Mouse (Mus musculus): ENCODE data around the gene Gfod1.

Gfod1 gene

DNA sequence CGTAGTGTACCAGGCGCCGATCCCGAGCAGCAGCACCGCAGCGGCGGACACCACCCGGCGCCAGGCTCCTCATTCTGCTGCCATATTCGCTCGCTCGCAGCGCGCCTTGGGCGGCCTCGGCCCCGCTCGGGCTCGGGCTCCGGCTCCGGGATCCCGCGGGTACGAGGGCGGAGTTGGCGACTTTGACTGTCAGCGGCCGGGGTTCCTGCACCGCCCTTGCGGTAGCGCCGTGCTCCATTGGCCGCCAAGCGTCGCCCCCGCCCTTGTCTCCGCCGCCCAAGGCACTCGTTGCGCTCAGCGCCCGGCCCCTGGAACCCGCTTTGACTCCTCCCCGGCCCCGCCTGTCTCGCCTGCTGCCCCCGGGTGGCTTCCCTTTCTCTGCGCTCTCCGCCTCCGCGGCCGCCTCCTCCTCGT, at the start of gene Gfod1:
Gene Gfod1, minus strand, starts transcription at position 155 of the 414 bp plus-strand sequence.
- peak; percentile 95 for DNase-seq (ENCODE audit: low spot score)

DNA sequence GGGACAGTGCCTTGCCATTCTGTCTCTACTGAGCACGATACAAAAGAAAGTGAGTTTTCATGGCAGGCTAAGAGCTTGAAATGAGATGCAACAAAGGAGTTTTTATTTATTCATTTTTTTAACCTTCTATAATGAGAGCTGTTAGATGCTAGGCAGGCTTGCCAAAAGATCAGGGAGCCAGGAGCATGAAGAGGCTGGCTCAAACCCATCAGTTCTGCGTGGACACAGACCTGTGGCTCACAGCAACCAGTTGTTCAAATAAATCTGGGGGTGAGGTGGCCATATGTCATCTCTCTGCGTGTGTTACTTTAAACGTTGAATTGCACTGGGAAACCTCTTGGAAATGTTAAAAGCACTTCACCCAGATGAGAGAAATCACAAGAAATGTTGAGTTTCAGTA, 49.4 kb upstream of the Gfod1 start:
- DNase-seq (ENCODE audit: low spot score): no peak

DNA sequence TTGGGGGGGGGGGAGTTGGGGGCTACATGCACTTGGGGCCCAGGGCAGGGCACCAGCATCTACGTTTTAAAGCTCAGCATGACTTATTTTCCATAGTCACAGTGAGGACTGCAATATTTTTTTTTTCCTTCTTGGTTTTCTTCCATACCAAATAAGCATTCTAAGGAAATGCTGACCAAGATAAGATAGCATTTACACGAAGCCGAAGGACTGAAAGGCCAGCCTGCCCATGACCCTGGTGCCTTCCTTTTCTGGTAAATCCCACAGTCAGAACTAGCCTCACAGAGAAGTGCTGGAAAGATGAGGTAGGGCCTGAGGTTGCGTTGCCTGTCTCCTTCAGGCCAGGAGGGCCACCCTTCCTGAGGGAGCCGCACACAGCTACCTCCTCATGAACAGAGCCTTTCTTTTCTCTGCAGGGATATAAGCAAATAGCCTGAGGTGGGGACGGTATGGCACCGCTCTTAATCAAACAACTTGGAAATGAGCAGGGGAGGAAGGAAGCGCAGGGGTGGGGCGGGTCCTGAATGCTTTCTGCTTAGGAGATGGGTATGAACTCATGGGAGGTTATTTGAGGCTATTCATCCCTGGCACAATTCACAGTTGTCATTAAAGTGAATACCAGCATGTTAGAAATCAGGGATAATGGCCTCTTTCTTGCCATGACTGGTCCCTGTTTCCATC, 46.7 kb upstream of the Gfod1 start:
- DNase-seq (ENCODE audit: low spot score): no peak

DNA sequence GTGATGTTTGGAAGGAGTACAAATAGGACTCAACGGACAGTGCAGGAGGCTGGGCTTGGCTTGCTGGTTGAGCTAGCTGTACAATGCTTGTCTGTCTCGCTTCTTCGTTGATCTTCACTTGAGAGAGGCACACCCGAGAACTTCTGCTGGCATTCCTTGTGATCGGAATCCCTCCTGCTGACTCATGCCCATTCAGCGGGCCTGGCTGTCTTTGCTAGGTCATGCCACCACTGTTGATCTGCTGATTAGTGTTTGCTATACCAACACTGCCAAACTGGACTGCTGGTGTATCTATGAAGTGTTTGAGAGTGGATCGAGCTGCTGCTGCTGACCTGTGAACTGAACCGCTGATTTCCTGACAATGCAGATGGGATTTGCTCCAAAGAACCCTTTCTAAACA, 45.4 kb upstream of the Gfod1 start:
- no peak for DNase-seq (ENCODE audit: low spot score)

DNA sequence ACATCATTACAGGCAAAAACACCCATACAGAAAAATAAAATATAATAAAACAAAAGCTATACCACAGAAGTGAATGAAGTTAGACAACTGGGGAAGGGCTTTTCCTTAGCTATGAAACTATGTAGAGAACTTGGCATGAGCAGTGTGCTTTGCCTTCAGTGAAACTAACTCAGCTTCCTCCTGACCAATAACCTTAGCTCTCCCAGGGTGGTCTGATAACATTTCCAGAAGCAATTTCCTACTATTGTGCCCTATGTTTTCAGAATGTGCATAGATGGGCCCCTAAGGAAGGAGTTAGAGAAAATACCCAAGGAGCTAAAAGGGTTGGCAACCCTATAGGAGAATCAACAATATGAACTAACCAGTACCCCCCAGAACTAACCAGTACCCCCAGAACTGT, 42.9 kb upstream of the Gfod1 start:
- no peak for DNase-seq (ENCODE audit: low spot score)

DNA sequence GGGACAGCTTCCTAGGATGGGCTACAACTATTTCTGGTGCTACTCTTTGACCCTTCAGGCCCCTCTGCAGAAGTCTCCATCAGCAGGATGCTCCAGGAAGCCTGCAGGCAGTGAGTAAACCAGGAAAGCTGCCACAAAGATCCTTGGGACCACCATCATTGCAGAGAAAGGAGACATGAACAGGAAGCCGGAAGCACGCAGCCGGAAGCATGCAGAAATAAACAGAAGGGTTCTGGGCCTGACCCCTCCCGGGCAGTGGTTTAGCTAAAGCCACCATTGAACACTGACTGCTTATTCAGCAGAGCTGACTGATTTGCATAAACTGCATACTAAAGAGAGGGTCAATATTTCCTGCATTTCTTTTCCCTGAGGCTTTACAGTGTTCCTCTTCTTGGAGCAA, 34.7 kb upstream of the Gfod1 start:
- DNase-seq (ENCODE audit: low spot score): no peak

DNA sequence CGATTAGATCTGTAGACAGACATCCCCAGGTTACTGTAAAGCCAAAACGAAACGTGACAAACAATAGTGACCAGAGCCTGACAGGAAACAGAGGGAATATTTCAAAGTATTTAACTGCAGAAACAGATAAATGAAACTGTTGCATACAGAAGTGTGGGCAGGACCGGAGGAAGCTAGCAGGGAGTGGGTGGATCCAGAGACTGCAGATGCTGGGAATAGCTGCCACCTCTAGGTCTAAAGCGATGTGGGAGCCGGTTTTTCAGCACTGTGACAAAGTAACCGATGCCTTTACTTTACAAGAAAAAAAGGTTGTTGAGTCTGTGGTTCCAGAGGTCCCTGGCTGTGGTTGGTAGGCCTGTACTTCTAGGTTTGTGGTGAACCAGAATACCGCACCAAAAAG, 34.0 kb upstream of the Gfod1 start:
- no peak for DNase-seq (ENCODE audit: low spot score)

DNA sequence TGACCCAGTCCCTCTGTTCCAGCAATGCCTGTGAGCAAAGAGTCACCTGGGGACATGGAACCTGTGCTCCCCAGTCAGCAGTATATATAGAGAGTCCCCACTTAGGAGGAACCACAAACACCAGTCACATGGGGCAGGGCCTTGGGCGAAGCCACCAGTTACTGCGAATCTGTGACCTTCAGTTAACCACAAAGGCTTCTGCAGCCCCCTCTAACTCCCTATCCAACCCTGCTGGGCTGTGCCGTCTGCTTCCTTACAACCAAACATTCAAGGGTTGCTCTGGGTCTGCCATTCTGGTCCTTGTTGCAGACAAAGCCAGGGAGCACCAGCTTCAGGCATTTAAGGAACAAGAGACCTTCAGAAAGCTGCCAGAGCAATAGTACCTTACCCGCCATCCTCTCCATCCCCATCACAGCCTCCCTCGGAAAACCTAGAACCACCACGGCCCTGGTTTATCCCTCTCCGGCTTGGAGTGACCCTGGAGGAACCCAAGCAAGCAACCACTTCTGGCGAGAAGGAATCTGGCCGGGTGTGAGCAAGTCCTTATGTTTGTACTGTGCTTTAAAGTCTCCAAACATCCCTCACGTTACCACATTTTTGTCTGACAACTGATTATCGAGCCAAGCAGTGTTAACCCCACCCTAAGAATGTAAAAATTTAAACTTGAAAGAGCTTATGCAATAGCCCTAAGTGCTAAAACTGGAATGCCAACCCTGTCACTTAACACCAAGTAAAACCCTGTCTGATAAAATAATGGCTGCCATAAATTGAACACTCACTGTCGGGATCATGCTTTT, 32.7 kb upstream of the Gfod1 start:
- DNase-seq (ENCODE audit: low spot score): no peak

DNA sequence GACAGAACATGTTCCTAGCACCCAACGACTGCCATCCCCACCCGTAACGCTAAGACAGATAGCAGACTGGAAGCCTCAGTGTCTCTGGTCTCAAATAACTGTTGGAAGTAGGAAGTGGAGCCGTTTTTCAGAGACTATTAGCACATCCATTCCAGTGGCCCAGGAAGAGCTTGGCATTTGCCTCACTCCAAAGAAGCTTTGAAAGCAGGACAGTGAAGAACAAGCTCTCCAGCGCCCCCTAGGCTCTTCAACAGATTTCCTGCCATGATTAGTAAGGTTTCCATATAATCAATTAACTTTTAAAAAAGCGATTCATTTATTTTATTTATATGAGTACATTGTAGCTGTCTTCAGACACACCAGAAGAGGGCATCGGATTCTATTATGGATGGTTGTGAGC, 28.6 kb upstream of the Gfod1 start:
- DNase-seq (ENCODE audit: low spot score): peak; percentile 12

DNA sequence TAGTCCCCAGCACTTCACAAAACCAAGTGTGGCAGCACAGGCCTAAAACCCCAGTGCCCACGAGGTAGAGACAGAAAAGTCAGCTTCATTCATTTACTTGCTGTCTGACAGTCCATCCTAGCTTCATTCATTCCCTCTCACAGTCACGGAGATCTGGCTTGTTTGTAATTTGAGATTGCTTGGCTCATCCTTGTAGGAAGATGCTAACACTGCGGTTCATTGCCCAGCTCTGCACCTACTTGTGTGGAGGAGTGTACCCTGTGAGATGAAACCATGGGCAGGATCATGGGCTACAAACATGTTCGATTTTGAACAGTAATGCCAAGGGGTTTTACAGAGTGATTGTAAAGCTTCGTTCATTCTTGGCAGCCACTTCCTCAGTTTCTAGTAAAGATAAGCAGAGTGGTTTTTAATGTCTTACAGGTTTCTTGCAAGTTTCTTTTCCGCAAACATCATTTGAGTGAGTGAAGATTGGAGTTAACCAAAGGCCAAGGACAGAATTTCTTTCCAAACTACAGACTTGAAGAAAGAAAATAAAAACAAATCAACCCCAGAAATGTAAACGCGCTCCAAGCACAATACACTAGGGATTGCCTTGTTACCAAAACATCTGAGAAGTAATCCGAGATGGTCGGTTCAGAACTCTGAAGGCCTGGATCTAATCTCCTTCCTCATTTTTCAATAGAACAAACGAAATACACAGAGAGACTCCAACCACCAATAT, 27.9 kb upstream of the Gfod1 start:
- no peak for DNase-seq (ENCODE audit: low spot score)

DNA sequence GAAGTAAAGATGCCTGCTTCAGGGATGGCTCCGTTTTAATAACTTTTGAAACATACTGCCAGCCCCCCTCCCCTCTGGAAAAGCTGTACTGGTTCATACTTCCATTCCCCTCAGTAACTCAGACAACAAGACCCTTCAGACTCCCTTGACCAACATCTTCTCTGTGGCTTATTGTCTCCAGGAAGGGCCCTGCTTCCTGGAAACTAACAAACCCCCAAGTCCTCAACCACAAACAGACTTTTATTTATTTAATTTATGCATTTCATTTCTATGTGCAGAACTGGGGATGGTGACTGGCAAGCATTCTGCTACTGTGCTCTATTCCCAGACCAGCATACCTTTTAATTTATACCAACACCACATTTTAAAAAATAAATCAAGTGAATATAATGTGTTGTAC, 21.5 kb upstream of the Gfod1 start:
- DNase-seq (ENCODE audit: low spot score): no peak

DNA sequence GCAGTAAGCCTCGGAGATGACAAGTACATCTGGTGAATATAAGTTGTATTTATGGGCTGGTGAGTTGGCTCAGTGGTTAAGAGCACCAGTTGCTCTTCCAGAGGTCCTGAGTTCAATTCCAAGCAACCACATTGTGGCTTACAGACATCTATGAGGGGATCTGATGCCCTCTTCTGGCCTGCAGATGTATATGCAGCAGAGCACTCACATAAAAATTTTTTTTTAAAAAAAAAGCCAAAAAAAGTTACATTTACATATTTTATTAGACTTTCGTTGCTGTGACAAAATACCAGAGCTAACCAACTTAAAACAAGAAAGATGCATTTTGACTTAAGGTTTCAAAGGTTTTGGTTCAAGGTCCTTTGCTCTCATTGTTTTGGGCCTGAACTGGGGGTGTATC, 17.5 kb upstream of the Gfod1 start:
- DNase-seq (ENCODE audit: low spot score): no peak

DNA sequence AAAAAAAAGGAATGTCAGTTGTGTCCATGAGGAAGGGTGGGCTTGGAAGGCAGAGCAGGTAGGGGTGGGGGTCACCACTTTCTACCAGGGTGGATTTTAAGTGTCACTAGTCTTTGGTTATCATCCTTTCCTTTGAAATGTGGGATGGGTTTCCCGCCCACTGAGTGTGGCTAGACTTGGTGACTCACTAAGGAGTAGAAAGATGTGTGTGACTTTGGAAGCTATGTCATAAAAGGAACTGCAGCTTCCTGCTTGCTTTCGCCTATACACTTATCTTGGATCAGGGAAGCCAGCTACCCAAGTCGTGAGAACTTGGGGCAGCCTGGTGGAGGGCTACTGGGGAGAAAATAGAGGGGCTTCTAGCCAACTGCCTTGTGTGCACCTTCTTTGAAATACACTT, 15.4 kb upstream of the Gfod1 start:
- no peak for DNase-seq (ENCODE audit: low spot score)

DNA sequence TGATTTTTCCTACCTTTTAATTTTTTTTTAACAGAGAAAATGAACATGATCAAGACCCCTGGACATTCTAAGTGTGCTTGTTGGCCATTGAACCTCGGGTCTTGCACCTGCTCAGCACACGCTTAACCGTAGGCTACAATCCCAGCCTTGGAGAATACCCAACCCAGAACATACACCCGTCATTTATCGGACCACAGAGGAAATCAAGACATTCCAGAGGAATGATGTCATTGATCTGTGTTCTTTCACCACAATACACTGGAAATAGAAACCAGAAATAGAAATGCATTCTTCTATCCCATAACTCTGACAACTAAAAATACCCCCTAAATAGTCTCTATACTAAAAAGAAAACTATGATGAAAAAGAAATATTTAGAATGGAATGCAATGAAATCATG, 13.4 kb upstream of the Gfod1 start:
- no peak for DNase-seq (ENCODE audit: low spot score)

DNA sequence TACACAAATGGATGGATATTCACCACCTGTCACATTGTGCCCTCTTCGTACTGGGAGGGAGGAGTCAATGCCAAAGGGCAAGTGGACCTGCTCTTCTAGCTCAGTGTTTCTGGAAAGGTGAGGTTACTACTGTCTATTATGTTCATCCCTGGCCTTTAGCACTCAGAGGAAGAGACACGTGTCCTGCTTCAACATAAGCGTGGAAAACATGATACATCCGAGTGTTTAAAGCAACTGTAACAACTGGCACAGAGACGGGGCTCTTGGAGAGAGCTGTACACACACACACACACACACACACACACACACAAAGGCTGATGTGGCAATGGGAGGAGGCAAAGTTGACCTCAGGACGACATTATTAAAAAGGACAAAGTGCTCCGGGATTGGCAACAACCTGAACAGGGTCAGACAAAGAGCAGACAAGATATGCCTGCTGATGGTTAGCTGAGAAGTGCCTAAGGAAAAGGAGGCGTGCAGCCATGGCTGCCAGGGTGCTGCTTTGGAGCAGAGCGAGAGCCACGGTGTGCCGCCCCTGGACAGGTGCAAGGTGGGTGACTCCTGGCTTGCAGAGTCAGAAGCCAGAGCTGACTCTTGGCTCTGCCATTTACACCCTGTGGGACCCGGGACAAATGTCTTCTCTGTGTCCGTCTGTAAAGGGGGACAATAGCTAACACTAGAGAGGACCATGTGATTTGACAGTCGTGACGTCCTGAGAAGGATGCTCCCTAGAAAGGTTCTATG, 1.4 kb upstream of the Gfod1 start:
- no peak for DNase-seq (ENCODE audit: low spot score)

DNA sequence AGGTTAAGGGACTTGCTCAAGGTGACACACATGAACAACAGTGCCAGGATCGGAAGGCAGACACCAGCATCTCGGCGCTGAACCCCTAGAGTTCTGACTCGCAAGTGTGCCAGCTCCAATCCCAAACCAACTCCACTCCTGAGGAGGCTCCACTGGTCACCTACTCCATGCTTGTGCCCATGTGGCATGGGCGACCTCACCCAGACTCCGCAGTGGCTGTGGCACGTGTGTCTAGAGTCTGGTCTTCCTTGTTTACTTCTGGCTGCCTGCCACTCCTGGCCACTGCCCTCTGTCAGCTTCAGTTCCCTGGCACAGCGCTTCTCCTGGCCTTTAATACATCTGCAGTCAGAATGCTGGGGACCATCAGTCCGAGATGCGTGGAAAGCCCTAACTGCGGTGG, 728 bp upstream of the Gfod1 start:
- DNase-seq (ENCODE audit: low spot score): no peak

DNA sequence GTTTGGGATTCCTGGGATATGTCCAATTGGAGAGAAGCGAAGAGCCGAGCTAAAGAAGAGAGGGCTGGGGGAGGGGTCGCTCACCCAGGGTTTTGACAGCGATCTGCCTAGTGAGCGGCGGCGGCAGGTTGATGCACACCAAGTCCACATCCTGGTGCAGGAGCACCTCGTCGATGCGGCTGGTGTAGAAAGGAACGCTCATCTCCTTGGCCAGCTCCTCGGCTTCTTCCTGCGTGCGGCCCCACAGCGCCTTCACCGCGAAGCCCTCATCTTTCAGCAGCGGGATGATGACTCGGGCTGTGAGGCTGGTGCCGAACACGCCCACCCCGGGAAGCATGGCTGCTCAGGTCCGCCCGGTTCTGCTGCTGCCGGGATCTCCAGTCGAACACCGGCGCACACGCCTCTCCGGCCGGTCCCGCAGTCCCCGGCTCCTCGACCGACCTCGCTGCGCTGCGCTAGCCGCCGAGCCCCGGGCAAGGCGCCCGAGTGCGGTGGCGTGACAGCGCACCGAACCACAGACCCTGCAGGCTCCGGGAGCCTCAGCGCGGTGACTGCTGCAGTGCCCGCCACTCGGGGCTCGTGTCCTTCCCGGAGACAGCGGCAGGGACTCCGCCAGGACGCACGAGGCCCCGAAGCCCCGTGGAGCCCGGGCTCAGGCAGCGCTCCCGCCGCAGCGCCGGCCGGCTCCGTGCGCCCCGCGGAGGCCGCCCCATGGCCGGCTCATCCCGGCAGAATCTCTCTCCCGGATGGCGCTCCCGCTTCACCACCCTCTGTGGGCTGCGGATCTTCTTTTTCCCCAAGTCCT, 609 bp downstream of the Gfod1 start:
- peak; percentile 68 for DNase-seq (ENCODE audit: low spot score)

DNA sequence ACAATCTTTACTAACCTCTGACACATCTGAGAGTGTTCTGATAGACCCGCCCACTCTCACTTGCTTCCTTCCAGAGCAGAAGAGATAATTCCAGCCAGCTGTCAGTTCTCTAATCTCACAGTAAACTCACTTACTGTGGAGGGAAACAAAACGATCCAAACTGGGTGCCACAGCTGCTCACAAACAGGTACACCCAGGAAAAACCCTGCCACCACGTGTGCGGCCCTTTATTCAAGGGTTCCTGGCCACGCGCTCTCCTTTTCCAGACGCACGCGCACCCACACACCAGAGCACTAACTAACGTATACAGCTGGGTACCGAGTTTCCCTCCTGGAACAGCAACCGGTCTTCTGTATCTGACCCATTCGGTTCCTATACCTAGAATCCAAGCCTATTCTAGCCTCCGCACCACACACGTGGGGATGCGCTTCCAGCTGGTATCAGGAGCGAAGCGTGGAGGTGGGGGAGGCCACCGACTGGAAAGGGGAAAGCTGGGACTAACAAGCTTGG, 1.3 kb downstream of the Gfod1 start:
- peak; percentile 28 for DNase-seq (ENCODE audit: low spot score)

DNA sequence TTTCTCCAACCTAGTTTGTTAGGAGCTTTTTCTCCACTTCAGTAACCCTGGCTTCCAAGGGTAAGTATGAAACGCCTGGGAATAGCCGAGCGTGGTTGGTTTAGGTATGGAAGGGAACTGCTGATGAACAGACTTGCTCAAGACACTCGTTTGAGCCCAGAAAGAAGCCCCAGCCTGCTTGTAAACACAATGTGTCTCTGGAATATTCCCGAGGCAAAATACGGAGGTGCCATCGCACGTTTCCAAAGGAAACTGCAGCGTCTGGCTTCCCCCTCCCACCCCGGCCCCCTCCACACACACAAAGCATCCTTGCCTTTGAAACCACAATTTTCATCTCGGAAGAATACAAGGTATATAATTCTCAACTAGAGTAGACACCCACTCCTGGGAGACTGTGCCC, 1.7 kb downstream of the Gfod1 start:
- DNase-seq (ENCODE audit: low spot score): no peak

DNA sequence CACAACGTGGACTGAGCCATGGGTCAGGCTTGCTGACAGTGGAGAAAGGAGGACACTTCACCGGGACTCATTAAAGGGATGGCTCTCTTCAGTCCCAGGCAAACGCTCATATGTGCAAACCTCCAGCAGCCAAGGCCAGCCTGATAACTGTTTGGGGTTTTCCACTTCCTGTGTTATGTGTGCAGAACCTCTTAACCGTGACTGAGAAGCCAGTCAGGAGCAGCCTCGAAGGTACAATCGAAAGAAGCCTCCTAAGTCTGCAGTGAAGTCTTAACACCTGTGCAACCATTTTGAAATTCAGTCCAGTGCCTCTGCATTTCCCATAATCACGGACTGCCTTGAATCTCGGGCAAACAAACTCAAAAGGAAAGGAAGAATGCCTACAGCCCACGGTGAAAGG, 3.1 kb downstream of the Gfod1 start:
- peak; percentile 62 for DNase-seq (ENCODE audit: low spot score)

DNA sequence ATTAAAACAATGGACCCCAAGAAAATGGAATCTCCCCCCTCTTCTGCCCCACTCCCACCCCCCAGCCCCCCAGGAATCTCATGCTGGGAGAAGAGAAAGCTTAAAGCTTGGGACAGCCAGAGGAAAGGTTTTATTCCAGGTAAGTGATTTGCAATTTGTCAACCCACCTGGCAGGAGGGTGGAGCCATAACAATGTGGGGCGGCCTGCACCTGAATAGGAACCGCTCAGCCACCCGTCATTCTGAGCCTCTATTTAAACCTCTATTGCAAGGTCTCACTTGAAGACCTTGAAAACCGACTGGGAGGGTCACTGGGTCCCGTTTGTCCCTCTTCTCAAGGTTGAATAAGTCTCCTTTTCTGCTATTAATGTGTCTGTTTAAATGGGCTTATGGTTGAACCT, 3.6 kb downstream of the Gfod1 start:
- no peak for DNase-seq (ENCODE audit: low spot score)
